15 mouse cellular contexts compared by ENCODE assay signal in the genomic region with DNA sequence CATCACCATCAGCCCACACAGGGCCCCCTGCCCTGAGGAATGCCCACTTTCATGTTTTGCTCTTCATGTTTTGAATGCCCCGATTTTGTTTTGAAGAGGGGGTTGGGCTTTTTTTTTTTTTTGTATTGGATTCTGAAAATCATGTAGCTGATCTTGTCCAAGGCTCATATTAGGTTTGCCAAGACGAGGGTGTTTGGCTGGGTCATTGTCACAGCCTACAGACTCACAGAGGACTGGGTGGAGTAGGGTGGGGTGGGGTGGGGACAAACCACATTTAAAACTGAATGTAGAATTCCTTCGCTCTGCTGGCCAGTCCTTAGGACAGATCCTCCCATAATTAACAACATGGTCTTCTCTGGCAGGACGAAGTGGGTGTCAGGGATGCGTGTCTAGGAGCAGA. TPM values are rescaled to one million over a fixed set of nuclear protein-coding genes. Genes with fewer than 3 reads are reported as not detected.
DNase-seq lines count a peak whose midpoint lies in the region; ATAC-seq and TF ChIP-seq lines count a peak whose summit lies in the region.
"Had no signal": no experiment of that assay in that cellular context is flagged by ENCODE, and none has a peak within 500 bp of the region (broad histone marks: within the 10 kb centered on the region; RNA-seq: fewer than 3 reads in every experiment).

No protein-coding gene starts in this region.

- ATAC-seq in forebrain, embryonic 12.5 days (ENCODE audit: low FRiP score), result no peak
- no peak for ATAC-seq in forebrain, embryonic 14.5 days
- ATAC-seq in liver, embryonic 11.5 days (replicated peaks; ENCODE audit: low FRiP score), result peak; percentile 75
- no peak for ATAC-seq in liver, postnatal 0 days
- ATAC-seq in embryonic facial prominence, embryonic 12.5 days (ENCODE audit: insufficient number of reproducible peaks, insufficient read depth, low FRiP score, low TSS enrichment), result no peak
- ATAC-seq in liver, embryonic 14.5 days (ENCODE audit: insufficient read depth), result peak; percentile 35; the same call in 1 of the 2 replicates

- no peak overlapping the region for H3K27ac ChIP-seq in forebrain, embryonic 12.5 days
- H3K27ac ChIP-seq in forebrain, embryonic 14.5 days (ENCODE audit: low read depth, low read length), result no peak overlapping the region
- no peak overlapping the region for H3K27ac ChIP-seq in liver, embryonic 11.5 days (ENCODE audit: low read depth, low read length)
- no peak overlapping the region for H3K27ac ChIP-seq in liver, postnatal 0 days (ENCODE audit: low read depth)
- H3K27ac ChIP-seq in embryonic facial prominence, embryonic 12.5 days, result peak overlapping the region; percentile 50; the same call in 1 of the 2 replicates
- H3K27ac ChIP-seq in liver, embryonic 14.5 days, result no peak overlapping the region
- H3K27ac ChIP-seq: kidney, embryonic 15.5 days had no signal

- no peak for TF ChIP-seq CTCF in liver, postnatal 0 days (IDR thresholded peaks at IDR 0.05; ENCODE audit: low read depth)
- TF ChIP-seq CTCF in liver, embryonic 14.5 days (IDR thresholded peaks at IDR 0.05; ENCODE audit: low read depth), result no peak

- no peaks in the 10 kb centered on the region for H3K9me3 ChIP-seq in forebrain, embryonic 12.5 days
- H3K9me3 ChIP-seq in forebrain, embryonic 14.5 days (replicated peaks; ENCODE audit: control insufficient read depth, low read length), result no peaks in the 10 kb centered on the region
- no peaks in the 10 kb centered on the region for H3K9me3 ChIP-seq in liver, embryonic 11.5 days (ENCODE audit: control insufficient read depth, low read length)
- H3K9me3 ChIP-seq in liver, postnatal 0 days (ENCODE audit: low read length), result no peaks in the 10 kb centered on the region
- H3K9me3 ChIP-seq in embryonic facial prominence, embryonic 12.5 days, result no peaks in the 10 kb centered on the region
- no peaks in the 10 kb centered on the region for H3K9me3 ChIP-seq in liver, embryonic 14.5 days (ENCODE audit: control insufficient read depth, low read length)
- H3K9me3 ChIP-seq: kidney, embryonic 15.5 days had no signal

- no peak overlapping the region for H3K9ac ChIP-seq in forebrain, embryonic 12.5 days
- no peak overlapping the region for H3K9ac ChIP-seq in forebrain, embryonic 14.5 days (ENCODE audit: low read length)
- H3K9ac ChIP-seq in liver, embryonic 11.5 days (ENCODE audit: low read depth, low read length), result no peak overlapping the region
- no peak overlapping the region for H3K9ac ChIP-seq in liver, postnatal 0 days (replicated peaks)
- no peak overlapping the region for H3K9ac ChIP-seq in embryonic facial prominence, embryonic 12.5 days
- no peak overlapping the region for H3K9ac ChIP-seq in liver, embryonic 14.5 days (replicated peaks)
- H3K9ac ChIP-seq: kidney, embryonic 15.5 days had no signal

- WGBS in forebrain, embryonic 12.5 days, result 52% methylated on average over 5 of the region's 5 CpGs
- WGBS in forebrain, embryonic 14.5 days, result 50% methylated on average over 5 of the region's 5 CpGs
- WGBS in liver, embryonic 11.5 days, result 50% methylated on average over 5 of the region's 5 CpGs
- WGBS in liver, postnatal 0 days (ENCODE audit: insufficient replicate concordance), result 61% methylated on average over 5 of the region's 5 CpGs
- 38% methylated on average over 5 of the region's 5 CpGs for WGBS in embryonic facial prominence, embryonic 12.5 days
- WGBS in liver, embryonic 14.5 days (ENCODE audit: insufficient replicate concordance), result 38% methylated on average over 5 of the region's 5 CpGs

- H3K4me3 ChIP-seq in forebrain, embryonic 12.5 days (replicated peaks), result no peak overlapping the region
- H3K4me3 ChIP-seq in forebrain, embryonic 14.5 days (ENCODE audit: low read depth, low read length), result no peak overlapping the region
- no peak overlapping the region for H3K4me3 ChIP-seq in liver, embryonic 11.5 days (ENCODE audit: low read depth, low read length)
- H3K4me3 ChIP-seq in liver, postnatal 0 days (ENCODE audit: low read depth, low read length), result no peak overlapping the region
- no peak overlapping the region for H3K4me3 ChIP-seq in embryonic facial prominence, embryonic 12.5 days
- H3K4me3 ChIP-seq in liver, embryonic 14.5 days (ENCODE audit: insufficient read depth in 1 of 2, low read depth in 2 of 2, low read length in 2 of 2), result no peak overlapping the region
- H3K4me3 ChIP-seq: kidney, embryonic 15.5 days had no signal

- H3K4me2 ChIP-seq in forebrain, embryonic 12.5 days, result peak overlapping the region; percentile 42; the same call in 1 of the 2 replicates
- H3K4me2 ChIP-seq in forebrain, embryonic 14.5 days (ENCODE audit: low read length), result no peak overlapping the region
- peak overlapping the region; percentile 44 for H3K4me2 ChIP-seq in liver, embryonic 11.5 days
- no peak overlapping the region for H3K4me2 ChIP-seq in liver, postnatal 0 days (ENCODE audit: low read depth, low read length)
- H3K4me2 ChIP-seq in embryonic facial prominence, embryonic 12.5 days (replicated peaks), result peak overlapping the region; percentile 51; the same call in 1 of the 2 replicates
- peak overlapping the region; percentile 14 for H3K4me2 ChIP-seq in liver, embryonic 14.5 days (ENCODE audit: low read depth)

- no peaks in the 10 kb centered on the region for H3K36me3 ChIP-seq in forebrain, embryonic 12.5 days (replicated peaks)
- no peaks in the 10 kb centered on the region for H3K36me3 ChIP-seq in forebrain, embryonic 14.5 days (ENCODE audit: control insufficient read depth, insufficient read depth, low read length)
- no peaks in the 10 kb centered on the region for H3K36me3 ChIP-seq in liver, embryonic 11.5 days (ENCODE audit: control insufficient read depth, insufficient read depth, low read length)
- H3K36me3 ChIP-seq in liver, postnatal 0 days (replicated peaks; ENCODE audit: insufficient read depth, low read length), result no peaks in the 10 kb centered on the region
- no peaks in the 10 kb centered on the region for H3K36me3 ChIP-seq in embryonic facial prominence, embryonic 12.5 days
- no peaks in the 10 kb centered on the region for H3K36me3 ChIP-seq in liver, embryonic 14.5 days (replicated peaks; ENCODE audit: control insufficient read depth, insufficient read depth, low read depth)
- H3K36me3 ChIP-seq: kidney, embryonic 15.5 days had no signal

- DNase-seq in forebrain, embryonic 14.5 days (ENCODE audit: low spot score), result no peak
- DNase-seq in liver, embryonic 11.5 days (ENCODE audit: low spot score), result no peak
- no peak for DNase-seq in liver, postnatal 0 days
- no peak for DNase-seq in liver, embryonic 14.5 days (ENCODE audit: low read depth in 3 of 3, low spot score in 3 of 3)
- no peak for DNase-seq in layer of hippocampus, postnatal 25 days (ENCODE audit: extremely low spot score in 1 of 2, low spot score in 1 of 2)
- DNase-seq in embryo, embryonic 11 days, result no peak
- DNase-seq: adrenal gland, adult 8-10 months; cerebellum, postnatal 14 days; heart, adult 18-20 months; left cerebral cortex, postnatal 4 days; right cerebral cortex, adult 18-20 months had no signal

- TF ChIP-seq EP300 in liver, postnatal 0 days (IDR thresholded peaks at IDR 0.05; ENCODE audit: low read depth), result no peak
- no peak for TF ChIP-seq EP300 in liver, embryonic 14.5 days (IDR thresholded peaks at IDR 0.05; ENCODE audit: low read depth)

- 0 out of 2 replicates have a peak, but pooled peaks cover 7% of the 10 kb centered on the region for H3K27me3 ChIP-seq in forebrain, embryonic 12.5 days
- no peaks in the 10 kb centered on the region for H3K27me3 ChIP-seq in forebrain, embryonic 14.5 days (replicated peaks; ENCODE audit: control insufficient read depth, insufficient read depth, low read length)
- no peaks in the 10 kb centered on the region for H3K27me3 ChIP-seq in liver, embryonic 11.5 days (replicated peaks; ENCODE audit: control insufficient read depth, insufficient read depth, low read length)
- H3K27me3 ChIP-seq in liver, postnatal 0 days (ENCODE audit: insufficient read depth, low read length), result no peaks in the 10 kb centered on the region
- H3K27me3 ChIP-seq in embryonic facial prominence, embryonic 12.5 days, result no peaks in the 10 kb centered on the region
- H3K27me3 ChIP-seq in liver, embryonic 14.5 days (ENCODE audit: control insufficient read depth, insufficient read depth, low read length), result no peaks in the 10 kb centered on the region

- peaks cover 17% of the 10 kb centered on the region for H3K4me1 ChIP-seq in forebrain, embryonic 12.5 days
- peaks cover 10% of the 10 kb centered on the region for H3K4me1 ChIP-seq in forebrain, embryonic 14.5 days (ENCODE audit: control insufficient read depth, insufficient read depth, low read length)
- peaks cover 4% of the 10 kb centered on the region; the same call in 1 of the 2 replicates for H3K4me1 ChIP-seq in liver, embryonic 11.5 days (replicated peaks; ENCODE audit: control insufficient read depth, insufficient read depth, low read length)
- H3K4me1 ChIP-seq in liver, postnatal 0 days (ENCODE audit: insufficient read depth), result peaks cover 4% of the 10 kb centered on the region; the same call in 1 of the 2 replicates
- peaks cover 19% of the 10 kb centered on the region for H3K4me1 ChIP-seq in embryonic facial prominence, embryonic 12.5 days
- H3K4me1 ChIP-seq in liver, embryonic 14.5 days (replicated peaks; ENCODE audit: control insufficient read depth in 2 of 2, insufficient read depth in 2 of 2, low read length in 1 of 2), result peaks cover 0 to 14% of the 10 kb centered on the region in 2 experiments; a peak in 3 of 4 replicates

RNA-seq across cellular contexts. Expression of gene Fam180a, which starts 27.5 kb away (rescaled TPM):
- polyA plus RNA-seq in forebrain, embryonic 12.5 days (2016; fragmentation: Nextera tagmentation; extraction: Ambion mirVana), result not detected in 2 replicates
- polyA plus RNA-seq in forebrain, embryonic 14.5 days (2014; fragmentation: Nextera tagmentation; extraction: Ambion mirVana), result 0.66 and 1.5 TPM in 2 replicates
- not detected in 2 replicates for polyA plus RNA-seq in liver, embryonic 11.5 days (2014; fragmentation: Nextera tagmentation; extraction: Ambion mirVana)
- polyA plus RNA-seq in liver, postnatal 0 days (2015; fragmentation: Nextera tagmentation; extraction: Ambion mirVana), result 0.26 and 1.1 TPM in 2 replicates
- 0.14 TPM in 1 of 2 replicates, not detected in the other for polyA plus RNA-seq in embryonic facial prominence, embryonic 12.5 days (2016; fragmentation: Nextera tagmentation; extraction: Ambion mirVana)
- 0.02 and 0.03 TPM in 2 replicates for polyA plus RNA-seq in liver, embryonic 14.5 days (2012; rRNA removed)
- polyA plus RNA-seq in liver, embryonic 14.5 days (2014; fragmentation: Nextera tagmentation; extraction: Ambion mirVana), result 0.11 and 0.23 TPM in 2 replicates
- total RNA-seq in layer of hippocampus, postnatal 25 days (2021), result under 1 TPM; 0.68 to 0.98 TPM
- polyA plus RNA-seq: neural tube, embryonic 14.5 days had no signal

RNA-seq across cellular contexts. Expression of gene Slc13a4, which starts 45.5 kb away (rescaled TPM):
- polyA plus RNA-seq in forebrain, embryonic 12.5 days (2016; fragmentation: Nextera tagmentation; extraction: Ambion mirVana), result 0.09 and 0.14 TPM in 2 replicates
- polyA plus RNA-seq in forebrain, embryonic 14.5 days (2014; fragmentation: Nextera tagmentation; extraction: Ambion mirVana), result 2.7 and 4.6 TPM in 2 replicates
- 0.15 and 0.31 TPM in 2 replicates for polyA plus RNA-seq in liver, embryonic 11.5 days (2014; fragmentation: Nextera tagmentation; extraction: Ambion mirVana)
- 0.02 TPM in 1 of 2 replicates, not detected in the other for polyA plus RNA-seq in liver, postnatal 0 days (2015; fragmentation: Nextera tagmentation; extraction: Ambion mirVana)
- polyA plus RNA-seq in embryonic facial prominence, embryonic 12.5 days (2016; fragmentation: Nextera tagmentation; extraction: Ambion mirVana), result 0.57 and 0.59 TPM in 2 replicates
- 0.03 and 0.04 TPM in 2 replicates for polyA plus RNA-seq in liver, embryonic 14.5 days (2012; rRNA removed)
- polyA plus RNA-seq in liver, embryonic 14.5 days (2014; fragmentation: Nextera tagmentation; extraction: Ambion mirVana), result 0.09 and 0.22 TPM in 2 replicates
- 1 to 10 TPM; 2.7 to 3.1 TPM for total RNA-seq in layer of hippocampus, postnatal 25 days (2021)

Comparison
In these comparisons a context has a peak if more than half of its experiments do, and no peak if none do; other contexts are left out.
1. ATAC-seq: peak in liver, embryonic 11.5 days (single experiment) and liver, embryonic 14.5 days (single experiment); none in forebrain, embryonic 12.5 days (single experiment), forebrain, embryonic 14.5 days (single experiment), liver, postnatal 0 days (single experiment) and embryonic facial prominence, embryonic 12.5 days (single experiment).
2. H3K4me2 ChIP-seq: peak in forebrain, embryonic 12.5 days (single experiment), liver, embryonic 11.5 days (single experiment), embryonic facial prominence, embryonic 12.5 days (single experiment) and liver, embryonic 14.5 days (single experiment); none in forebrain, embryonic 14.5 days (single experiment) and liver, postnatal 0 days (single experiment).